Mouse (Mus musculus) gastrocnemius, postnatal 4 days (tissue): Measurements from ENCODE around the gene Ywhae. TPM values are rescaled to one million over a fixed set of nuclear protein-coding genes. Genes with fewer than 3 reads are reported as not detected.
"Not testable (repeated sequence)": the region's sequence is repeated elsewhere in the genome, so short reads cannot be mapped to it uniquely, and the experiment has no call there.

Experiments used
- DNase-seq, 2 experiments: peaks; one replicate each; pipeline ENCODE4 v3.0.0; 2021 to 2022; ENCODE audit warnings: low spot score in 2 of 2, mixed read lengths in 2 of 2
- long read RNA-seq, 2 experiments: library from polyadenylated mRNA; stranded (forward); transcript quantifications; one replicate each; pipeline ENCODE4 v2.0.0; 2021
- total RNA-seq, 2 experiments: library from RNA; stranded (reverse); gene quantifications; 2 replicates each; pipeline ENCODE4 v1.2.3; 2021

The Ywhae gene
- 100 to 1,000 TPM; 749 to 818 TPM for total RNA-seq
- long read RNA-seq, experiment 1, transcript Ywhae-201 (6 exons, 2,100 nt), result major isoform, 524 of 849 reads
- long read RNA-seq, experiment 1, partial matches to known transcripts, result 13 of 849 reads
- long read RNA-seq, experiment 1, other reads (novel, unspliced or antisense), result 311 of 849 reads
- long read RNA-seq, experiment 2, transcript Ywhae-201 (6 exons, 2,100 nt), result major isoform, 436 of 766 reads
- long read RNA-seq, experiment 2, partial matches to known transcripts, result 13 of 766 reads
- long read RNA-seq, experiment 2, other reads (novel, unspliced or antisense), result 316 of 766 reads

DNA sequence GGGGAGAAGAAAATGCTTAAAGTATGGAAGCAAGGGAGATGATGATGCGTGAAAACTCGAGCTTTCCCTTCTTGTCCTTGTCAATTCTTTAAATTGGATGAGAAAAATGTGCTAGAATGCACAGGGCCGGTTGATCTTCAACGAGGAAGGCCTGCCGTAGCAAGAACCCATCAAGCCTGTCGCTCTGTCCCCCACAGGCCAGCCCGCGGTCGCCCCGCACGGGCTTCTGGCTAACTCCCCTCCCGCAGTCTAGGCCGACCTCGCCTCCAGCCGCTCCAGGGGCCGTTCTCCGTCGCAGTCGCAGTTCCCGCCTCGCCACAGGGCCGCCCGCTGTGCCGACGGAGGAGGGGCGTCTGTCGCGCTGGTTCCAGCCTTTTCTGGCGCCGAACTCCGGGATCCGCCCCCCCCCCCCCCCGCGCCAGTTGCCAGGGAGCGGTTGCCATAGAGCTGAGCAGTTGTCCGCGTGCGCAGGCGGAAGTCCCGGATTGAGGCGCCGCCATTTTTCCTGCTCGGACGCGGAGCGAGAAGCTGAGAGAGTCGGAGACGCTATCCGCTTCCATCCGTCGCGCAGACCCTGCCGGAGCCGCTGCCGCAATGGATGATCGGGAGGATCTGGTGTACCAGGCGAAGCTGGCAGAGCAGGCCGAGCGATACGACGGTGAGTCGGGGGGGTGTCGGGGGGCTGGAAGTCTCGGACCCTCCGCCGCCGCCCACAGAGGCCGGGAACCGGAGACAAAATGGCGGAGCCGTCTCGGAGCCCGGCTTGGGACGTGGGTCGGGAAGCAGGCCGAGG lies at the start of gene Ywhae:
TSS of gene Ywhae (plus strand) at position 436 of the 793 bp plus-strand sequence.
- peak; percentile 84 to 90 for DNase-seq

GRCm38 (mm10) chr11:75684462-75684861 lies 48.2 kb upstream of the Ywhae start:
- no peak for DNase-seq

- DNase-seq, result no peak
These were observed 47.7 kb upstream of the Ywhae start for GRCm38 (mm10) chr11:75684956-75685355.

DNA sequence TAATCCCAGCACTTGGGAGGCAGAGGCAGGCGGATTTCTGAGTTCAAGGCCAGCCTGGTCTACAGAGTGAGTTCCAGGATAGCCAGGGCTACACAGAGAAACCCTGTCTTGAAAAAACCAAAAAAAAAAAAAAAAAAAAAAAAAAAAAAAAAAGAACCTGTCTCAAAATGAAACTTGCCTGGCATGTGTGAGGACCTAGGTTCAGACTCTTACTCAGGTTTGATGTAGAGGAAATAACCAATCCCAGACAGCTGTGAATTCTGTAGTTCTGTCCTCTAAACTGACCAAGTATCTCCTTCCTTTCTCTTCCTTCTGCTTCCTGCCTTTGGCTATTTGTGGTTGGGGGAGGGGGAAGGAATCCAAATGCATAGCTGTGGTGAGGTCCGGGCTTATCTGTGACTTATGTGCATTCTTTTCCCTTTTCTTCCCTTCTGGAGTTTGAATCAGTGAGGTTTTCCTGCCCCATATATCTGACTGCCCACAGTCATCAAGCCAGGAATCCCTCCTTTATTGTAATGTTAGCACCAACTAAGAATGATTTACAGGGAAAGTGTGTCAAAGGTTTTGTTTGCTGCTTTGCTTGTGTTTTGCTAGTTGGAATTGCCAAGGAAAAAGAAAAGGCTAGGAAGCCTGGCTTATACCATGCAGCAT lies 45.2 kb upstream of the Ywhae start:
- DNase-seq, result no peak

DNA sequence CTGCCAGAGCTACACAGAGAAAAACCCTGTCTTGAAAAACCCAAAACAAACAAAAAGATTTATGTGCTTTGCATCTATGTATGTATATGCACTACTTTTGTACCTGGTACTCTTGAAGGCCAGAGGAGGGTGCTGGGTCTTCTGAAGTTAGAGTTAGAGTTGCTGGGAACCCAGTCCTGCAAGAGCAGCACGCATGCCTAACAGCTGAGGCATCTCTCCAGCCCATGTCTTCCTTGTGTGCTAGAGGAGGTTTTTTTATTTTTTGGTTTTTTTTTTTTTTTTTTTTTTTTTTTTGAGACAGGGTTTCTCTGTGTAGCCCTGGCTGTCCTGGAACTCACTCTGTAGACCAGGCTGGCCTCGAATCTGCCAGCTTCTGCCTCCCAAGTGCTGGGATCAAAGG lies 44.5 kb upstream of the Ywhae start:
- DNase-seq, result no peak

DNA sequence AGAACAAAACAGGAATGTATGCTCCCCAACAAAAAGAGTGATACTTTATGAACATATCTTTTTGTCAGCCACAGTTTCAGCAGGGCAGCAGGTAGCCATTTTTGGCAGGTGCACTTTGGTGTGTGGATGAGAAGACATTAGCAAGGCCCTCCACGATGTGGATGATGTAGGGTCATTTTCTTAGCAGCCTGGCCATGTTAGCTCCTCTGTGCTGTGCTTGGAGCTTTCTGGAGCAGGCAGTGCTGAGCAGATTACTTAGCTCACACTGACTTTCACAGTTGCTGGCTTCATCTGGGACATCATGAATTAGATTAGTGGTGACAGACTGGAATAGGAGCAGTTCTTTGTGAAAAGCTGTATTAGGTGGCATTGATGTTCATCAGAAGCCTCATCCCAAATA lies 42.7 kb upstream of the Ywhae start:
- no peak for DNase-seq

DNA sequence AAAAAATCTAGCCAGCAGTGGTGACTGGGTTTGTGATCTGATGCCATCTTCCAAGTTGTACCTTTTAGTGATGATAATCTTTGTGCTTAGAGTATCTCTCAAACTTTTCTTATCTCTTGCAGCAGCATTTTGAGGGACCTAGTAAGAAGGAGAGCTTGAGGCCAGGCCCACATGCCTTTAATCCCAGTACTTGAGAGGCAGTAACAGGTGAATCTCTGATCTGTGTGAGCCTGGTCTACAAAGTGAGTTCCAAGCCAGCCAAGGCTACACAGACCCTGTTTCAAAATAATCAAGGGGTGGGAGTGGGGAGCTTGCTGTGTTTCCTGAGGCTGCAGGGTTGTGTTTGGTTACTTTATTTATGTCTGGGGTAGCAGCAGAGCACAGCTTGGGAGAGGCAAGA lies 41.6 kb upstream of the Ywhae start:
- DNase-seq, result no peak

DNA sequence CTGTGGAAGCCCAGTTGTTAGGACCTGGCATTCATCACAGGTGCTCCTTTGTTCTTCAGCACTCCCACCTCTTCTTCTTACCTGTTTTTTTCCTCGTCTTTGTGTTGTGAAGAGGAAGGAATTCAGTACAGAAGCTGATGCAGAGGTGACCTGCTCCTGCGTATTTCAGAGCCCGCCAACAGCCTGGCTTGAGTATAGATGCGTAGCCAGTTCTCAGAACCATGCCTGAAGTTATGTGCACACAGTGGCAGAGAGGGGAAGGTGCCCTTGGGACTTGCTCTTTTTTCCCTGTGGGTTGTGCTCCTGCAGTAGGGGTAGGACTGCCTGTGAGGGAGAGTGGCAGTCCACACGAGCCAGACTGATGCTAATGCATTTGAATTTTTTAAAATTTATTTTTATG lies 39.1 kb upstream of the Ywhae start:
- DNase-seq, result no peak

- not testable (repeated sequence) for DNase-seq
These were observed 35.2 kb upstream of the Ywhae start for GRCm38 (mm10) chr11:75697464-75697863.

GRCm38 (mm10) chr11:75700557-75700956 lies 32.1 kb upstream of the Ywhae start:
- DNase-seq, result no peak

DNA sequence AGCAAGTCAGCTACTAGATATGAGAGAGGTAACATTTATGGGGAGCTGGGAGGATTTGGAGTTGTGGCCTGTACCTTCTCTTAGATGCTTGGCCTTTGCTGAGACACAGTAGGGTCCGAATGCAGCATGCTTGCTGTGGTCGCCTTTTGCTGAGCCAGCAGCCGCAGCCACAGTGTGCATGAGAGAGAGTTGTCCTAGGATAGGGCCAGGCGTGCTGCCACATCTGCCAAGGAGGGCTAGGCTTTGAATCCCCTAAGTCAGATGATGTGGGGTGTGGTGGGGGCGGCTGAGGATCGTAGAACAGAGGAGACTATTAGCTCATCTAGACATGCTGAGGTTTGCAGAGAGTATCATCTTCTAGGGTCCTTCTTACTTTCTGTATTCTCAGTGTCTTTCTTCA lies 29.9 kb upstream of the Ywhae start:
- no peak for DNase-seq

DNA sequence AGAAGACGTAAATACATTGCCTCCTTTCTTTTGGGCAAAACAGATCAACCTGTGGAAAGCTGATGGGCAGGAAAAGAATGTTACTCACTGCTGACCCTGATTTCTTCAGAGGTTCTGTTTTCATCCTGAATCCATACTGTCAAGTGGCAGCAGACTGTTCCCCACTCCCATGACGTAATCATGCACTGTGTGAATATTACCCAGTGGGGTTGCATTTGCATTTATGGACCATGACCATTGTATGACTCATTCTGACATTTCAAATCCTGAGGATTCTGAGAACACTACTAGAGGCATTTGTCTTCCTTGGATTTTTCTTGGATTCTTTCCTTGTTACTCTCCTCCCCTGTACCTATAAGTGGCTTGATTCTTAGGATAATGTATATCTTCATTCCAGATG lies 28.9 kb upstream of the Ywhae start:
- no peak for DNase-seq

DNA sequence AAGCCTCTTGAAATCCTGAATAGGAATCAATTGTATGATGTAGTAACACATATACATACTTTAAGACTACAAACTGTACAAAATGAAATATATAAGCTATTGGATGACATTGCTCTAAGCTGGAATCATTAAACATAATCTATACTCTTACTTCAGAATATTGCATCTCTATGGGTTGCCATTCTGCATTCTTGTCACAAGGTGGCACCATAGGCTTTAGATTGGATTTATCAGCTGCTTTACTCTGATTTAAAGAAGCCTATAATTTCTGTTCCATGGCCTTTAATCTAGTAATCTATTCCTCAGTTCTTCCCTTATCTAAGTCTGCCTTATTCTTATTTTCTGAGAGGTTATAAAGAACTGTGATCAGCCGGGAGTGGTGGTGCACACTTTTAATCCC lies 18.7 kb upstream of the Ywhae start:
- no peak for DNase-seq

DNA sequence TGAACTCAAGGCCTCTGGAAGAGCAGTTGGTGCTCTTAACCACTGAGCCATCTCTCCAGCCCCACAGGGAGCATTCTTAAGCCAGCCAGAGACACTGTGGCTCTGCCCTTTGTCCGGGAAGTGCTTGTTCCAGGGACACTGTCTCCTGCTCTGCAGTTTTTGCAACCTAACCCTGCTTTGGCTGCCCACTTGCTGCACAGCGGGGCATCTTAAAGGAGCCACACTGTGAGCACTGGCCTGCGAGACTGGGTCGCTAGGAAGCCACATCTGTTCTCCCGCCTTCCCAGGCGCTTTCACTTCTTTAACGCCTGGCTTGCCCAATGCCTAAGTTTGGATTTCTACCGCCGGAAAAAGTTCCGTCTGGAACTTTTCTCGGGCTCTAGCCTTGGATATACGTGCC lies 17.1 kb upstream of the Ywhae start:
- no peak for DNase-seq

- DNase-seq, result no peak
These were observed 15.9 kb upstream of the Ywhae start for GRCm38 (mm10) chr11:75716661-75717325.

- DNase-seq, result no peak
These were observed 10.3 kb upstream of the Ywhae start for GRCm38 (mm10) chr11:75722339-75722738.

- DNase-seq, result no peak
These were observed 5.5 kb upstream of the Ywhae start for GRCm38 (mm10) chr11:75727168-75727567.

GRCm38 (mm10) chr11:75727659-75728058 lies 5.0 kb upstream of the Ywhae start:
- DNase-seq, result not testable (repeated sequence)

- peak; percentile 66 to 80 for DNase-seq
These were observed 715 bp downstream of the Ywhae start for GRCm38 (mm10) chr11:75733227-75733940.

DNA sequence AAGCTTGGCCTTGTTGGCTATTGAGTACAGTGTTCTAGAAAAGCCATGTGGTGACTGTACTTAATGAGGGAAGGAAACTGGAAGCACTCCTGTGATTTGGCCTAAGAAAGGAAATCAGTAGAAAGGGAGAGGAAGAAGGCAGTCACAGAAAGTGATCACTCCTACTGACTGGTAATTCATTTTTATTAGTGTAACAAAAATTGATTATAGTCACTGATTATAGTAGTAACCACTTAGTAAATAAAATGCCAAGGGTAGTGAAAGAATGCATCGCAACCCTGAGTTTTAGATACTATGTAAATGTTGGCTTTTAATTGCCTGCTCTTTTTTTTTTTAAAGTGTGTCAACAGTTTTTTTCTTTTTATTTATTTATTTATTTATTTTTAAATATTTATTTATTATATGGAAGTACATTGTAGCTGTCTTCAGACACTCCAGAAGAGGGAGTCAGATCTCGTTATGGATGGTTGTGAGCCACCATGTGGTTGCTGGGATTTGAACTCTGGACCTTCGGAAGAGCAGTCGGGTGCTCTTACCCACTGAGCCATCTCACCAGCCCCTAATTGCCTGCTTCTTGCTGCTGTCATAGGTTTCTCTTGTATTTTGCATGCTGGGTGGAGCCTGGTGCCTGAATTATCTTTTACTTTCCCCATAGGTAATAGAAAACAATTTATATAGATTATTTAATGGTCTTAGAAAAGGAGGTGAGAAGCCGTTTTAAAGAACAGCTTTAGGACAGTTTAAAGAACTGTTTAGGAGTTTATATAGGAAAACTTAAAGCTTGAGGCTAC lies 3.0 kb downstream of the Ywhae start:
- DNase-seq, result no peak
